Mouse (Mus musculus): ENCODE measurements around the gene N4bp2l1.

N4bp2l1 gene

DNA sequence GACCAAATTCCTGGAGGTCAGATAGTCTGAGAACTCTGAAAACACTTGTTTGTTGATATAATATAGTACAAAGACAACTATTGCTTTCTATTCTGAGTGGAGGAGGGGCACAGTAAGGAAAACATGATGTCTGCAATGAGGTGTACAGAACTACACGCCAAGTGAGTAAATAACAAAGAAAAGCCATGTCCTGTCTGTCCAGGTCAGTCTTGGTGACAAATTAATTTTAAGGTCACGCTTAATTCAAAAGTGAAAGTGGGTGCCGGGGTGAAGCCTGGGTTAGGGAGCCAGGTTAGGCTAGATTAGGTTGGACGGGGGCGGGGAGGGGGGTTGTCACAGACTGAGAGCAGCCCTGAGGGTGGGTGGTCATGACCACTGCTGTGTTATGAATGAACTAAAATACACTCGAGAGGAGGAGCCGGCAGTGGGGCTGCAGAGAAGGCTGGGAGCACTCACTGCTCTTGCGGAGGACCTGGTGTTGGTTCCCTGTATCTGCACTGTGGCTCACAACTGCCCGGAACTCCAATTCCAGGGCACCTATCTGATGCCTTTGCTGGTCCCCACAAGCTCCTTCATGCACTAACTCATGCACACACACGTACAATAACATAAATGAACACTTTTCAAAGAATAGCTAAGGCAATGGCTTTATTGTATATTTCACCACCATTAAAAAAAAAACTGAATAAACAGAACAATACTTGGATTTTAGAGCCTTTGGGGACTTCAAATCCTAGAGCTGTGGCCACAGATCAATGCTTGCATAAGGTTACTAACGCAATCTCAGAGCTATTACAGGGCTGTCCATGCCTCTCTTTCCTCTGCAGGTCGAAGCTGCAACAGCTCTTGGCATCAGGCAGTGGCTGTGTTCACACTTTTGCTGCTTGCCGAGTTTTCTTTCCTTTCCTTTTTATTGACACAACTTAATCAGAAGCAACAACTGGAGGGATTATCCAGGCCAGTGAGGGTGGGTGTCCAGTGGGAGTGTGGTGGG, 2.6 kb upstream of the N4bp2l1 start:
- DNase-seq (ENCODE audit: extremely low read depth, low read depth), result no peak

DNA sequence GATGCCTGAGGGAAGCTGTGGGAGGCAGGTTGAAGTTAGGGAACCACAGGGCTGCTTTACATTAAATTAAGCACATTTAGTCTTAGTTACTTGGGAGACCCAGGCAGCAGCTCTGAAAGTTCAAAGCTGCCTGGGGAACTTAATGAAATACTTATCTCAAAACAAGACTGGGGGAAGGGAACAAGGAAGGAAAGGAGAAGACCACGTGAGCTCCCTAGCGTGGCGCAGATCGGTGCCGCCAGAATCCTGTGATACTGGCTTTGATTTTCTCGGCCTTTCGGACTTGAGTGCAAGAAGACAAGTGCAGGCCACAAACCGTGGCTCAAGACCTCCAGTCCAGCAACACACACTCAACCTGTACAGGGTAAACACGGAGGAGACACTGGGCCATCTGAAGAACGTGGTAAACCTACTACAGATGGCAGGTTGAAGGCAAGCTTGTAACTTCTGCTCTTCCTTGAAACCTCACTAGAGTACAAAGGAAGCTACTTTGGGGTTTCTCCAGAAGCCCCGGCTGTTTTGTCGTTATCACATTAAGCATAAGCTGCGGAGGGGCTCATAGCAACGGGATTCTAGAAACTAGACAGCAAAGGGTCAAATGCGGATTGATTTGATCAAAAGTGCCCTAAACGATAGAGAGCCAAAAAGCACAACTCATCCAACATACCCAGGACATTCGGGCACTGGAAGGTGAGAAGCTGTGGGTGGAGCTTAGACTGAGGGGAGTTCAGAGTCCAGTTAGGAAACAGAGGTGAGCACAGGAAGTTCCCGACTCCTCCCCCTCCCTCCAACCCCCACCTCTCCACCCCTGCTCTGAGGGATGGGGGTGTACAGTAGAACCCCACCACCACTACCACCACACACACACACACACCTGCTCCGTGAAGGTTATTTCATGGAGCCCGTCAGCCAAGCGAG, 1.5 kb upstream of the N4bp2l1 start:
- peak; percentile 46 for DNase-seq (ENCODE audit: extremely low read depth, low read depth)

DNA sequence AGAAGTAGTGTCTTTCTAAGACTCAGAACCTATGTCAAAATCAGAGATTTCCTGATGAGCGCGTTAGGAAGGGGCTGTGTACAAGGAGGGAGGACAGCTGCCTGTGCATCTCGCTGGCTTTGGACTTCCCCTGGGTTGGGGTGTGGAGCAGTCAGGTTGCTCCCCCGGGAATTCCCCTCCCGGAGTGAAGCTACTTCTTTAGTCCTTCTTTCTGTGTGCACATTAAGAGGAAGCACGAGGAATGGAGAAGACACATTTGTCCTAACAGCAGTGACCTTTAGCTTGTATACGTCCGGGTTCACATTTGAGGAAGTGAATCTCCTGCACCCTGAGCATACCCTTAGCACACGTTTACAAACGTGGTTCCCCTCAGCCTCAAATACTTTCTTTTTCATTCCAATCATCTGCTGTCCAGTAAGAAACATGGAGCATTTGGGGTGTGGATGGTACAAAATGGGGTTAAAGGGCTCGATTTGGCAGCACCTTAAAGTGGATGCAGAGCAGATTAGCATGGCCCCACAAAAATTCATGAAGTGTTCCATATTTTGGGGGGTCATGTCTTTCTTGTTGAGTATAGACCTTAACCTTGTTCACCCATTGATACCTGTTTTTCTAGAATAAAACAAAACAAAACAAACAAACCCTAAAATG, 1.5 kb downstream of the N4bp2l1 start:
- peak; percentile 58 for DNase-seq (ENCODE audit: extremely low read depth, low read depth)

DNA sequence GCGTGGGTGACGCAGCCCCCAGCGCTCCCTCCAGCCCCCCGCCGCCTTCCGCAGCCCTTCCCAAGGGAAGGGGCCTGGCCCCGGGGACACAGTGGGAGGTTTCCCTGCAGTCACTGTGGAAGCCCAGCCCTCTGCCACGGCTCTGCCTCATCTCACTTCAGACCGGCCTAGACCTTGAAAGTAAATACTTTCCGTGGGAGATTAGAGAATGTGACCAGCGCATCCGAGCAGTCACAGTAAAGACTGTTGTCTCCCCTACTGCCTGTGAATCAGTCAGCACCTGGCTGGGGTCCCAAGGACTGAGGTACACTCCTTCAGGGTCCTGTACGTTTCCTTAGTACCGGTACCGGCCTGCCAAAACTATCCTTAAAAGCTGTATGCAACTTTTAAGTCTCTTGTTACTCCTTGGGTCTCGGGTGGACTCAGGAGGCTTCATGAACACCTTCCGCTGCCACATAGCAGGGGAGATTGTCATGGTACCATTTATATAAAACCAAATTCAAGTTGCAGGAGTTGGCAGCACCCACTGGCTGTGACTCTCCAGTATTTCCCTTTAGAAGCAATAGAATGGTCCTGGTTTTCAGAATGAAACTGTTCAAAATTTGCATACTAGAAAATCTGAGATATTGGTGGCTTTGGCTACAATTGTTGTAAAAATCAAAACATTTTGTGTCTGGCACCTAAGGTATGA, 2.2 kb downstream of the N4bp2l1 start:
- DNase-seq (ENCODE audit: extremely low read depth, low read depth), result peak; percentile 20

DNA sequence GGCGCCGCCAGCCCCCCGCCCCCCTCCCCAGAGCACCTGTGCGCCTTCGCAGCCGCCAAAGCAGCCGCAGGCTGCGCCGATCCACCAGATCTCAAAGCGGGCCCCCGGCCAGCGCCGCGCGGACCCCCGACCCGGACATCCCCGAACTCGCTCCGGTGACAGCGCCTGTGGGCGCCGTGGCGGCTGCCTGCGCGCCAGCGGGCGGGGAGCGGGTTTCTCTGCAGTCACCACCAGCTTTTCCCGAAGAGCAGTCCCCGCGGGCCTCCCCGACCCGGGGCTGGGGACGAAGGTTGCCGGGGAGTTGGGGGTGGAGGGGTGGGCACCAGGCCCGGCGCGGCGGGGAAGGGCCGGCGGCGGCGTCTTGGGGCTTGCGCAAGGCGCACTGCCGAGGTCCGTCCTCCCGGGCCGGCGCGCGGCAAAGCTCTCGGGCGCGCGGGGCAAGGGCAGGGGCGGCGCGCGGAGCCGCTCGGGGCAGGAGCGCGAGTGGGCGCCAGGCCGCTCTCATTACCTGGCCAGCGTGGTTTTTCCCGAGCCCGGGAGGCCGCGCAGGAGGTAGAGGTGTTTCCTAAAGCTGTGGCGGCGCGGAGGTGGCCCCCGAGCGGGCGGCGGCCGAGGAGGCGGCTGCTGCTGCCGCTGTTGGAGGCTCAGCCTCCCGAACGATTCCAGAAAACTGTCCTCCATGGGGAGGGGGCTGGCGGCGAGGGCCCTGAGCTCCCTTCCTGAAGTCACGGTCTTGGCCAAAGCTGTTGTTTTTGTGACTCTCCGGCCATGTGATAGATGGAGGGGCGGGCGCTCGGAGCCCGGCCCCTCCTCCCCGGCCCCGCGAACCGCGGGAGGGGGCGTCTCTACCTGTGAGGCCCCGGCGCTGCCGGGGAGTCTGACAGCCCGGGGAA, 3.0 kb downstream of the N4bp2l1 start:
- DNase-seq (ENCODE audit: extremely low read depth, low read depth), result peak; percentile 33

DNA sequence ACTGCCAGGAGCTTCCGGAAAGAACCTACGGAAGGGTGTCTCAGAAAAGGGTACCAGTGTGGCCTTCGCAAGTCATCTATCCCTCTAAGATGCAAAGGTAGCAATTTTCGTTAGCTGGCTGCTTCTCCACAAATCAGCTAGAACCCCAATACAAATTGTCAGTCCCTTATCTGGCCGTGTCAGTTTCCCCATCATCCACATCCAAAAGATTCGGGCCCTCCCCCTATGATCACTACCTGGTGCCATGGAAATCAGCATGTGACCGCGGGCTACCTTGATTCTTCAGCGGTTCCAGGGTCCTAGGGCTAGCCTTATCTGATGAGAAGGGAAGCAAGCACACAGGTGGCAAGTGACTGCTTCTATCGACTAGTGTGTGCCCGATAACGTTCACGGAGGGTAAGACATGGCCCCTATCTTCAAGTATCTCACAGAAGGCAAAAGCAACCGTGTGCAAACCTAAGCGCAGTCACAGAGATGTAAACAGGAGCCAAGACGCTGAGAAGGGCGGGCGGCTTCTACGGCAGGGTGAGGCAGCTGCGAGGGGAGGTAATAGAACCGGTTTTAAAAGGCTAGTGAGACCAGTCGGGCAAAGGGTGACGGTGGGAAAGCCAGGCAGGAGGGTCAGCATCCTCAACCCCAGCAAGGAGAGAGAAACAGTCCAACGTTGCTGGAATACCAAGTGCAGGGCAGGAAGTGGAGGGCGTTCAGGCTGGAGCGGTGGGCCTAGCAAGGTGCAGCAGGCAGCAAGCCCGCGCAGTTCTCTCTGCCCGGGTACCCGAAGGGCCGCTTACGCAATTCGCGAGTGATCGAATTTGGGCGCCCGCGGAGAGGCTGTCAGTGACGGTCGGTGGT, 3.9 kb downstream of the N4bp2l1 start:
- peak; percentile 48 for DNase-seq (ENCODE audit: extremely low read depth, low read depth)

DNA sequence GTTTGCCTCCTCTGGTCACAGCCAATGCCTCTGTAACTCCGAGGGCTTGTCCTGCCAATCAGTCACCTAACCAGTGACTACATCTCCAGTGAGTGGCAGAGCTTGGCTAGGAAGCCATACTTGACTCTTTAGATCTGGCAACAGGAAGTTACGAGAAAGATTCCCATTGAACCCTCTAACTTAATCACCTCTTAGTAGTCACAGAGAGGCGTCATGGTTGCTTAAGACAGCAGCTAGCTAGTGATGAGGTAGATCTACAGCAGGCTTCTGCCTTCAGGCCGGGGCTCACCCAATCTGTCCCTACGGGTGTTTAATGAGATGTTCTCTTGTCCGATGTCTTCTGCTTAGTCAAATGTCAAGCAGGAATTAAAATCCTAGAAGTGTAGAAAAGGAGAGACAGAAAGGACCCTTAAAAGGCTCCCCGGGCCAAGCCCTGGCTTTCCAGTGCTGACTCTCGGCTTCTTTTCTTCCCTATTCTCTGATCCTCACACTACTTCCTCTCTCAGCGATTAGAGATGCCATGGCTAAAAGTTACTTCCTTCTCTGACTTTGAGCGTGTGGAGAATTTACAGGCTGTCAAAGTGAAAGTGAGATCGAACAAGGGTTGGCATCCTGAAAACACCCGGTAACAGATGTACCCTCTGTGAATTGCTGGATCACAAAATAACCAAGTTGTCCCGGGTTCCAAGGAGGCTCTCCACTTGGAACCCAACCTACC, 4.6 kb downstream of the N4bp2l1 start:
- DNase-seq (ENCODE audit: extremely low read depth, low read depth), result peak; percentile 82

DNA sequence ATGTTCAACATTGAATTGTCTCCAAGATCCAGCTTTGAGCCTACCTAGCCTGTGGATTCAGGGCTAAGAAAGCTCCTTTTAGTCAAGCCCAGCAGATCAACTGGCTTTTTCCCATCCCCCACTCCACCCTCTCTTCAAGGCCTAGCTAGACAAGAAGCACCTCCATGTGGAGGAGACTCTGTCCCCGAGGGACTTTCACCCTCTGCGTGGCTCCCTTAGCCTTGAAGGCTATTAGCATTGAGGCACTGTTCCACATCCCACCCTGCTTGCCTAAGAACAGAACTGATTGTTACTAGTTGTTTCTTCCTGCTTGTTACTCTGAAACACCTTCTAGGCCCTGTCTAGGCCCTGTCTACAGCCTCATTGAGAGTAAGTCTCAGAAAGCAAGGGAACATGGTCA, 7.0 kb downstream of the N4bp2l1 start:
- no peak for DNase-seq (ENCODE audit: extremely low read depth, low read depth)

DNA sequence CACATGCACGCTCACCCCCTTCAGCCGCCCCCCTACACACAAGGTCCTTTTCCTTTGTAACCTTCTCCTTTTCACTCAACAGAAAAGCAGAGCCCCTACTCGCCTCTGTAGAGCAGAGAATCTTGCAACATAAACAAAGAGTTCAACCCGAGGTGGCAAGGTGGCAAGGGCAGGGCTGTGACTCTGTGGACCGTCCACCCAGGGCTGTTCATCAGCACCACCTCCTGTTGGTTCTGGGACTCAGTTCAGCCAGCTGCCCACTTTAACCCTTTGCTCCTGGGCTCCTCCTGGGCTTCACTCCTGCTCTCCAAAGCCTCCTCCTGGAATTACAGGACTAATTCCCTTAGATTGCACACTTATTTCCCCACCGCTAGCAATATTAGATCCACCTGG, 12.7 kb downstream of the N4bp2l1 start:
- no peak for DNase-seq (ENCODE audit: extremely low read depth, low read depth)

DNA sequence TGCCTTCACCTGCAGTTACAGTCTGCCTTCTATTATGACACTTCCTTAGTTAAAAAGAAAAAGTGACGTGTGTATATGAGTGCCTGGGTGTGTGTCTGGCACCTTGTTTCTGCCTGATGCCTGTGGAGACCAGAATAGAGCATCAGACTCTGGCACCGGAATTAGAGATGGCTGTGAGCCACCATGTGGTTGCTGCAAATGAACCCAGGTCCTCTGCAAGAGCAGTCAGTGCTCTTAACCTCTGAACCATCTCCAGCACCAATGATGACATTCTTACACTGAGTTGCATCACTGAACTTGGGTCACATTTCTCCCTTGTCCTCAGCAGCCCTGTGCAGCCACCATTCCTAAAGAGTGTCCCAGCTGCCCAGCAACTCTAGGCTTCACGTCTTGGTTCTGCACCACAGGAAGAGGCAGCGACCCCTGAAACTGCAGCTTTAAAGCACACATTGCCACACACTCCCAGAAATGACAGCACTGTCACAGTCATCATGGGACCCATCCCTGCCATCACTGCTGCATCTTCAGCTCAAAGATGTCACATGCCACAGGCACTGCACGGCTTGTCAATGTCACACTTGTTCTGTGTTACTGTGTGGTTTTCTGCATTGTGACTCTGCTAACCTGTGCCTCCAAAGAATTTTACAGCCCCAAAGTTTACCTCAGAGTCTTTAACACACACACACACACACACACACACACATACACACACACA, 13.2 kb downstream of the N4bp2l1 start:
- no peak for DNase-seq (ENCODE audit: extremely low read depth, low read depth)

DNA sequence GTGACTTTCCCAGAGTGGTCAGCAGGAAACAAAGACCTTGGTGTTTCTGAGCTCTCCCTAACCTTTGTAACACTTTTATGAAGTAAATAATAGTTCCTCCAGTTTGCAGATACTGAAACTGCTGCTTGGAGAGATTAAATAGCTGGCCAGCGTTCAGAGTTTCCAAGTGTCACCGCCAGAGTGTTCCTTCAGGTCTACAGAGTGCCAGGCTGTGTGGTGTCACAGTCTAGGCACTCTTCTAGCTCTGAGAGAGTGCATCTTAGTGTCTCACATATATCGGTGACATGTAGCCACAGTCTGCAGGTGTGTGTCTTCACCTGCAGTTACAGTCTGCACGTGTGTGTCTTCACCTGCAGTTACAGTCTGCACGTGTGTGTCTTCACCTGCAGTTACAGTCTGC, 13.8 kb downstream of the N4bp2l1 start:
- DNase-seq (ENCODE audit: extremely low read depth, low read depth), result no peak

DNA sequence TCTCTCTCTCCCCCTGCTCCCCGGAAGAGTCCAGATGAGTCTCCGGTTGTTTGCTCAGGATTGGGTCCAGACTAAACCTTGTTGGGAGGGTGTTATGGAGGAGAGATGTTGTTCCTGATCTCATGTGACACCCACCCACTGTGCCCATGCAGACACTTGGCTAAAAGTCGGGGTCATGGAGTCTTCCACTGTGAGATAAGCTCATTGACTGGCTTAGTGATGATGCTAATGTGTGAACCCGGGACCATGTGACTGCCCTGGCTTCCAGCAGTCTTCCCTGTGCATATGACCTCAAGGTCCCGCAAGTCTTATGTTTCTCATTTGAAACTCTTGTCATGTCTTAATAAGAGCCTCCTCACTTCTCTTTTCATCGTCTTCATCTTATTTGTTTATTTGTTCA, 15.8 kb downstream of the N4bp2l1 start:
- DNase-seq (ENCODE audit: extremely low read depth, low read depth), result no peak

DNA sequence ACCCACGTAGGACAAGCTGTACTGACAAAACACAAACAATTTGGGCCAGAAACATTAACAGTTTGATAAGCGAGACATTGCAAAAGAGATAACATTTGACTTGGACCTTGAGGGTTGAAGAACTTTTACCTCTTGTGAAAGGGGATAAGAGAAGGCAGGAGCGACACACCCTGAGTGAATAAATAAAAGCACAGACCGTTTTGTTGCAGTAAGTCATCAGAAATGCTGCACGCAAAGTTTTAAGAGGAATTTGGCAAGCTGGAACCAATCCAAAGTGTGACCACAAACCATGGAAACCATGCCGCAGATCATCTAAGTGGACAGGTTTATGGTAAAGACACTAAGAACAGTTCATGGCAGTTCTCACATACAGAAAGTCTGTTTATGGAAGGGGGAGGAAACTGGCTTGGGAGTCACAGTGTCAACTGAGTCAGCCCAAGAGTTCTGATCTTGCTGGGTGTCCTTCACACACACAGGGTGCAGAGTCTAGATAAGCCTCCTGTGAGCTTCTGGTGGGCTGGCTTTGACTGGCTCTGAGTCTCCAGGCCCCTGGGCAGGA, 18.3 kb downstream of the N4bp2l1 start:
- DNase-seq (ENCODE audit: extremely low read depth, low read depth), result peak; percentile 87

DNA sequence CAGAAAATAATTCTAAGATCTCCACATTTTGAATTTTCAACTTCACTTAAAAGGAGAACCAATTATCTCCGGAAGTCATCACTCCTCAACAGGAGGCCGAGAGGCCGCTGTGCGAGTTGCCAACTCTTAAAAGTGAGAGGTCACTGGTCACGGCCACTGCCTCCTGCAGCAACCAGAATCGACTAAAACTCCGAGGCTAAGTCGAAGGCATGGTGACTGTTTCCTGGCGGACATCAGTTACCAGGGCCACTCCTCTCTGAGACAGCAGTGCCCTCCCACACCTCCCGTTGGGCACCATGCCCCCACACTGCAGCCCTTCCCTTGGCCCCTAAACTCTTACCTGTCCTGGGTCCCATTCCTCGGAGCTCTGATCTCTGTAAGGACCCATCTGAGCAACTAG, 20.2 kb downstream of the N4bp2l1 start:
- no peak for DNase-seq (ENCODE audit: extremely low read depth, low read depth)

DNA sequence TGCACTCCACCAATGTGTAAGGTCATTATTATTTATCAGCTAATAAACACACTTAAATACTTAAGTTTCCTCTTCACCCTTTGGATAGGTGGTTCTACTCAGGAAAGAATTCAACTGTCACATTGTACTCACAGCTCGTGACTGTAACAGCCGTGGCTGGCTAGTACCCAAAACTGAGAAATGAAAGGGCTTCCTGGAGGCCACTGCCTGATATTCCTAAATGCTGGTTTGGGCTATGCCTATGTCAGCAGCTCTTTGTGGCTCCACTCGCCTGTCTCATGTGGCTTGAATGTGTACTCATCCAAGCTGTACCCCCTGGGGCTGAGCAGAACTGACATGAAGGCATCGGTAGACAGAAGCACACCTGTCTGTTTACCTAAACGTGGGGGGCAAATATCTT, 22.1 kb downstream of the N4bp2l1 start:
- no peak for DNase-seq (ENCODE audit: extremely low read depth, low read depth)

DNA sequence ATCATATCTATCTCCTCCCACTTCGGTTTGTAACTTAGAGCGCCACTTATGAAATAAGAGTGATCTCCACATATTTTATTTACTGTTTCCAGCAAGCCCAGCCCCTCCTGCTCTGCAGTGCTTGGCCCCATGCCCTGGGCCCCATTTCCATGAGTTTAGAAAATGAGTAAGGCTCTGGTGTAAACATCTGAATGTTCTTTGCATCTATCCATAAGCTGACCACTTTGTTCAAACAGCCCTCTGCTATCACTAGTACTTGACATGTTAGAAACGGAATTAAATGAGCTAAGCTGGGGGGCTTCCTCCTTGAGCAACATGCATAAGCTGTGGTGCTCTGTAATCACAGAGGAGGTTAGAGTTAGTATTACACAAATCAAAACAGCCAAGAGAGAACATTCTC, 22.6 kb downstream of the N4bp2l1 start:
- DNase-seq (ENCODE audit: extremely low read depth, low read depth), result no peak

DNA sequence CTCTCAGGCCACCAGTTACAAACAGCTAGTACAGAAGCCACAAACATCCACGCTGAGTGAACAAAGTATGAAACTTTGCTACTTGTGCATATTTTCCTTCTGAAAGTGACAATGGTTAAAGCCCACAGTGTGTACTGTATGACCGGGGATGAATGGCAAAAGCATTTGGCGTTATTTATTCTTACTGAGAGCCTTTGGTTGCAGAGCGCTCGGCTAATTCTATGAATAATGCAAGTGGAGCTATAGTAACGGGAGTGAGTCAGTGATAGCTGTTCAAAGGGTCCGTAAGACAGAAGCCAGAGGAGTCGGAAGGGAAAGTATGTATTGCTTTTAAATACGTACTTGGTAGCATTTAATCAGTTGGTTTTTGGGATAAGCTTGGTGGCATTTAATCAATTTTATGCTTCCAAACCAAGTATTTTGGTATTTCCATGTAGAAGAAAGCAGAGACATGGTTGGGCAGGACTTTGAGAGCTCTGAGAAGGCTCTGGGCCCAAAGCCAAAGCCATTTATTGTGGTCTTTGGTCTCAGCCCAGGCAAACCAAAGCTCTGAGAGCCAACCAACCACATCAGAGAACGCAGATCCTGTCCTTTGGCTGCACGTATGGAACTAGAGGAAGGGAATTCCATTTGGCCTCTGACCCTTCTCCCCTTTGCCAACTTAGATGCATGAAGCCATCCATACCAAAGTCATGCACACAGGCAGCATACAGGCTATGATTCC, 26.3 kb downstream of the N4bp2l1 start:
- no peak for DNase-seq (ENCODE audit: extremely low read depth, low read depth)

Data from MEL-GATA-1-ER (cell line).